Mouse (Mus musculus) heart, adult 8-10 months (tissue): ENCODE results near the gene Hs3st6. TPM values are rescaled to one million over a fixed set of nuclear protein-coding genes. Genes with fewer than 3 reads are reported as not detected.

ENCODE experiments used
- DNase-seq: peaks from one replicate; pipeline ENCODE4 v3.0.0; 2022; ENCODE audit warnings: low spot score
- total RNA-seq, 4 experiments: library from RNA; stranded (reverse); gene quantifications; 2 replicates each; pipeline ENCODE4 v1.2.4; 2022

The Hs3st6 gene
- total RNA-seq, 4 experiments from 2014 or later = not detected

- no peak for DNase-seq
Observed at GRCm38 (mm10) chr17:24766266-24766875, 13.6 kb downstream of the Hs3st6 start.

- DNase-seq = no peak
Observed at GRCm38 (mm10) chr17:24769146-24769545, 16.4 kb downstream of the Hs3st6 start.

- DNase-seq = no peak
Observed at GRCm38 (mm10) chr17:24773241-24773640, 20.5 kb downstream of the Hs3st6 start.

GRCm38 (mm10) chr17:24775173-24775572 lies 22.4 kb downstream of the Hs3st6 start:
- no peak for DNase-seq

- DNase-seq = no peak
Observed at GRCm38 (mm10) chr17:24777073-24777472, 24.3 kb downstream of the Hs3st6 start.

GRCm38 (mm10) chr17:24780821-24781220 lies 28.0 kb downstream of the Hs3st6 start:
- no peak for DNase-seq

- no peak for DNase-seq
Observed at GRCm38 (mm10) chr17:24792190-24792589, 39.4 kb downstream of the Hs3st6 start.

GRCm38 (mm10) chr17:24794791-24795190 lies 42.0 kb downstream of the Hs3st6 start:
- peak; percentile 11 for DNase-seq

GRCm38 (mm10) chr17:24796969-24797368 lies 44.2 kb downstream of the Hs3st6 start:
- DNase-seq = no peak

GRCm38 (mm10) chr17:24798229-24798628 lies 45.4 kb downstream of the Hs3st6 start:
- no peak for DNase-seq

- no peak for DNase-seq
Observed at GRCm38 (mm10) chr17:24799476-24799875, 46.7 kb downstream of the Hs3st6 start.

GRCm38 (mm10) chr17:24800524-24800923 lies 47.7 kb downstream of the Hs3st6 start:
- DNase-seq = no peak

- peak; percentile 13 for DNase-seq
Observed at GRCm38 (mm10) chr17:24803952-24804951, 51.5 kb downstream of the Hs3st6 start, which contains the start of gene Meiob. Meiob (plus strand) TSS chr17:24804289.

Other genes with a start within 250 kb of the Hs3st6 start
- gene Traf7, start 225.1 kb upstream of the Hs3st6 start, total RNA-seq = 10 to 100 TPM; 37.0 to 50.9 (median 42.7) TPM
- gene Rab26, start 218.8 kb upstream of the Hs3st6 start, total RNA-seq = under 1 TPM in 3 of 4 experiments, not detected in 1; 0.23 to 0.50 (median 0.25) TPM
- gene Pkd1, start 203.2 kb upstream of the Hs3st6 start, total RNA-seq = 10 to 100 TPM; 27.8 to 43.0 (median 34.9) TPM
- 100 to 1,000 TPM; 123 to 135 (median 133) TPM for gene Tsc2, start 120.4 kb upstream of the Hs3st6 start, total RNA-seq
- gene Nthl1, start 120.3 kb upstream of the Hs3st6 start, total RNA-seq = 1 to 10 TPM; 2.6 to 3.5 (median 2.8) TPM
- gene Slc9a3r2, start 102.7 kb upstream of the Hs3st6 start, total RNA-seq = 100 to 1,000 TPM in 2 of 4 experiments, 10 to 100 TPM in 2; 87.7 to 110 (median 101) TPM
- gene Npw, start 94.5 kb upstream of the Hs3st6 start, total RNA-seq = not detected
- gene Zfp598, start 83.3 kb upstream of the Hs3st6 start, total RNA-seq = 10 to 100 TPM; 14.3 to 17.0 (median 15.9) TPM
- gene Syngr3, start 63.0 kb upstream of the Hs3st6 start, total RNA-seq = under 1 TPM in 2 of 4 experiments, not detected in 2; 0.14 to 0.24 TPM
- 10 to 100 TPM; 20.0 to 22.2 (median 21.1) TPM for gene Gfer, start 56.8 kb upstream of the Hs3st6 start, total RNA-seq
- gene Noxo1, start 56.8 kb upstream of the Hs3st6 start, total RNA-seq = under 1 TPM; 0.49 to 0.84 (median 0.58) TPM
- gene Tbl3, start 45.3 kb upstream of the Hs3st6 start, total RNA-seq = 10 to 100 TPM; 14.4 to 21.6 (median 17.3) TPM
- gene Rnf151, start 34.9 kb upstream of the Hs3st6 start, total RNA-seq = under 1 TPM in 1 of 4 experiments, not detected in 3; 0.23 TPM
- 100 to 1,000 TPM; 631 to 768 (median 679) TPM for gene Rps2, start 34.9 kb upstream of the Hs3st6 start, total RNA-seq
- 1,000 to 10,000 TPM in 1 of 4 experiments, 100 to 1,000 TPM in 3; 975 to 1,073 (median 990) TPM for gene Ndufb10, start 28.5 kb upstream of the Hs3st6 start, total RNA-seq
- gene Rpl3l, start 25.2 kb upstream of the Hs3st6 start, total RNA-seq = 100 to 1,000 TPM; 389 to 453 (median 417) TPM
- 100 to 1,000 TPM; 172 to 208 (median 186) TPM for gene Msrb1, start 16.3 kb upstream of the Hs3st6 start, total RNA-seq
- gene Meiob, start 51.3 kb downstream of the Hs3st6 start, total RNA-seq = under 1 TPM in 1 of 4 experiments, not detected in 3; 0.19 TPM
- 10 to 100 TPM; 78.0 to 97.5 (median 87.2) TPM for gene Hagh, start 87.2 kb downstream of the Hs3st6 start, total RNA-seq
- 10 to 100 TPM; 85.1 to 94.4 (median 88.7) TPM for gene Fahd1, start 97.4 kb downstream of the Hs3st6 start, total RNA-seq
- gene Igfals, start 113.0 kb downstream of the Hs3st6 start, total RNA-seq = 10 to 100 TPM in 2 of 4 experiments, 1 to 10 TPM in 2; 7.8 to 14.5 (median 11.1) TPM
- gene Nubp2, start 133.4 kb downstream of the Hs3st6 start, total RNA-seq = 10 to 100 TPM; 17.2 to 20.1 (median 19.2) TPM
- gene Spsb3, start 133.7 kb downstream of the Hs3st6 start, total RNA-seq = 10 to 100 TPM; 25.8 to 29.3 (median 27.7) TPM
- gene Eme2, start 142.1 kb downstream of the Hs3st6 start, total RNA-seq = 10 to 100 TPM; 19.4 to 23.5 (median 21.1) TPM
- gene Mrps34, start 142.1 kb downstream of the Hs3st6 start, total RNA-seq = 100 to 1,000 TPM in 2 of 4 experiments, 10 to 100 TPM in 2; 88.8 to 125 (median 109) TPM
- 10 to 100 TPM; 29.0 to 31.4 (median 29.5) TPM for gene Nme3, start 143.5 kb downstream of the Hs3st6 start, total RNA-seq
- 10 to 100 TPM; 55.0 to 69.0 (median 62.5) TPM for gene Mapk8ip3, start 184.0 kb downstream of the Hs3st6 start, total RNA-seq
- 10 to 100 TPM in 2 of 4 experiments, 1 to 10 TPM in 2; 6.4 to 12.8 (median 9.6) TPM for gene Jpt2, start 207.7 kb downstream of the Hs3st6 start, total RNA-seq